Mouse (Mus musculus) testis, adult 2 months (tissue): ENCODE data around the gene Thbs3.

Experiments
- CTCF ChIP-seq: fragments of 200-500 bp; IDR thresholded peaks from 2 replicates; pipeline ENCODE4 v1.5.1; 2012; ENCODE audit warnings: low read depth, mild to moderate bottlenecking, inconsistent platforms, low read length, moderate library complexity; ENCODE audit not compliant: control insufficient read depth, insufficient read depth, insufficient replicate concordance
- POLR2A ChIP-seq: fragments of 200-500 bp; IDR thresholded peaks from 2 replicates; pipeline ENCODE4 v1.6.1; 2012; ENCODE audit warnings: low read depth, mild to moderate bottlenecking, inconsistent platforms, low read length, moderate library complexity; ENCODE audit not compliant: control insufficient read depth

- no peak for TF ChIP-seq CTCF
- no peak for TF ChIP-seq POLR2A
Observed at GRCm38 (mm10) chr3:89233562-89234110, 18.7 kb downstream of the Thbs3 start.
